Mouse (Mus musculus): Measurements from ENCODE around the gene Olfr714. TPM values are rescaled to one million over a fixed set of nuclear protein-coding genes. Genes with fewer than 3 reads are reported as not detected.
"Not testable (repeated sequence)": the region's sequence is repeated elsewhere in the genome, so short reads cannot be mapped to it uniquely, and the experiment has no call there.

The Olfr714 gene
- polyA plus RNA-seq (2016; fragmentation: Nextera tagmentation; extraction: Ambion mirVana), result not detected in 2 replicates

GRCm38 (mm10) chr7:107070681-107071080, at the start of gene Olfr714:
Gene Olfr714, plus strand, starts transcription at chr7:107070981.
- Histone ChIP-seq H3K4me3 (no peak within 1 kb of the TSS), H3K27ac (replicated peaks) (no peak within 1 kb of the TSS), H3K27me3 (replicated peaks; ENCODE audit: low read depth, poor library complexity, severe bottlenecking) (no peaks in the 10 kb centered on the region), H3K36me3 (replicated peaks) (no peaks in the 10 kb centered on the region), H3K4me1 (no peaks in the 10 kb centered on the region), H3K9me3 (peaks cover 14% of the 10 kb centered on the region; the same call in 1 of the 2 replicates)
- no peak for DNase-seq (ENCODE audit: low spot score)
- 89% methylated on average over 2 of the region's 2 CpGs for WGBS

GRCm38 (mm10) chr7:107030874-107031273, 39.9 kb upstream of the Olfr714 start, which contains the start of gene Olfr713:
Gene Olfr713, plus strand, starts transcription at chr7:107031174.
- no peaks in the 10 kb centered on the region for H3K4me1 ChIP-seq
- no peak within 1 kb of the TSS for H3K4me3 ChIP-seq
- 96% methylated on average over 1 of the region's 1 CpGs for WGBS
- no peak within 1 kb of the TSS for H3K27ac ChIP-seq (replicated peaks)
- H3K36me3 ChIP-seq (replicated peaks), result no peaks in the 10 kb centered on the region
- H3K9me3 ChIP-seq, result no peaks in the 10 kb centered on the region
- no peak for DNase-seq (ENCODE audit: low spot score)
- no peaks in the 10 kb centered on the region for H3K27me3 ChIP-seq (replicated peaks; ENCODE audit: low read depth, poor library complexity, severe bottlenecking)

GRCm38 (mm10) chr7:107039934-107040563, 30.7 kb upstream of the Olfr714 start:
- Histone ChIP-seq H3K4me1 (no peaks in the 10 kb centered on the region), H3K9me3 (no peaks in the 10 kb centered on the region), H3K27me3 (replicated peaks; ENCODE audit: low read depth, poor library complexity, severe bottlenecking) (no peaks in the 10 kb centered on the region), H3K27ac (replicated peaks) (no peak overlapping the region), H3K4me3 (no peak overlapping the region), H3K36me3 (replicated peaks) (no peaks in the 10 kb centered on the region)
- no peak for DNase-seq (ENCODE audit: low spot score)
- 79% methylated on average over 2 of the region's 2 CpGs for WGBS

- Histone ChIP-seq H3K27me3 (replicated peaks; ENCODE audit: low read depth, poor library complexity, severe bottlenecking) (no peaks in the 10 kb centered on the region), H3K27ac (replicated peaks) (no peak overlapping the region), H3K36me3 (replicated peaks) (no peaks in the 10 kb centered on the region), H3K4me1 (no peaks in the 10 kb centered on the region), H3K9me3 (no peaks in the 10 kb centered on the region), H3K4me3 (no peak overlapping the region)
- 87% methylated on average over 3 of the region's 3 CpGs for WGBS
- DNase-seq (ENCODE audit: low spot score), result no peak
Measured at GRCm38 (mm10) chr7:107043136-107043535, 27.6 kb upstream of the Olfr714 start.

- no peak overlapping the region for H3K27ac ChIP-seq (replicated peaks)
- H3K27me3 ChIP-seq (replicated peaks; ENCODE audit: low read depth, poor library complexity, severe bottlenecking), result no peaks in the 10 kb centered on the region
- no peaks in the 10 kb centered on the region for H3K9me3 ChIP-seq
- no peak overlapping the region for H3K4me3 ChIP-seq
- no peak for DNase-seq (ENCODE audit: low spot score)
- no peaks in the 10 kb centered on the region for H3K36me3 ChIP-seq (replicated peaks)
- H3K4me1 ChIP-seq, result no peaks in the 10 kb centered on the region
- 87% methylated on average over 1 of the region's 1 CpGs for WGBS
Measured at GRCm38 (mm10) chr7:107044407-107044806, 26.4 kb upstream of the Olfr714 start.

GRCm38 (mm10) chr7:107045833-107046232, 24.9 kb upstream of the Olfr714 start:
- no peak overlapping the region for H3K4me3 ChIP-seq
- no peaks in the 10 kb centered on the region for H3K27me3 ChIP-seq (replicated peaks; ENCODE audit: low read depth, poor library complexity, severe bottlenecking)
- no peaks in the 10 kb centered on the region for H3K36me3 ChIP-seq (replicated peaks)
- 8% methylated on average over 5 of the region's 5 CpGs for WGBS
- no peaks in the 10 kb centered on the region for H3K9me3 ChIP-seq
- no peaks in the 10 kb centered on the region for H3K4me1 ChIP-seq
- DNase-seq (ENCODE audit: low spot score), result no peak
- no peak overlapping the region for H3K27ac ChIP-seq (replicated peaks)

- 72% methylated on average over 3 of the region's 3 CpGs for WGBS
- Histone ChIP-seq H3K27me3 (replicated peaks; ENCODE audit: low read depth, poor library complexity, severe bottlenecking) (no peaks in the 10 kb centered on the region), H3K27ac (replicated peaks) (no peak overlapping the region), H3K36me3 (replicated peaks) (no peaks in the 10 kb centered on the region), H3K4me1 (no peaks in the 10 kb centered on the region), H3K4me3 (no peak overlapping the region), H3K9me3 (no peaks in the 10 kb centered on the region)
- DNase-seq (ENCODE audit: low spot score), result no peak
Measured at GRCm38 (mm10) chr7:107047578-107047977, 23.2 kb upstream of the Olfr714 start.

- DNase-seq (ENCODE audit: low spot score), result no peak
- Histone ChIP-seq H3K27me3 (replicated peaks; ENCODE audit: low read depth, poor library complexity, severe bottlenecking) (no peaks in the 10 kb centered on the region), H3K36me3 (replicated peaks) (no peaks in the 10 kb centered on the region), H3K9me3 (0 out of 2 replicates have a peak, but pooled peaks cover 3% of the 10 kb centered on the region), H3K27ac (replicated peaks) (no peak within 1 kb of the TSS), H3K4me3 (no peak within 1 kb of the TSS), H3K4me1 (no peaks in the 10 kb centered on the region)
- WGBS, result 65% methylated on average over 1 of the region's 1 CpGs
Measured at GRCm38 (mm10) chr7:107092920-107093319, 22.1 kb downstream of the Olfr714 start, which contains the start of gene Olfr17. Gene Olfr17, plus strand, starts transcription at chr7:107093220.

- WGBS, result 88% methylated on average over 2 of the region's 2 CpGs
- not testable (repeated sequence) for H3K27me3 ChIP-seq (replicated peaks; ENCODE audit: low read depth, poor library complexity, severe bottlenecking); H3K9me3 ChIP-seq; DNase-seq (ENCODE audit: low spot score); H3K36me3 ChIP-seq (replicated peaks); H3K4me1 ChIP-seq; H3K4me3 ChIP-seq; H3K27ac ChIP-seq (replicated peaks)
Measured at GRCm38 (mm10) chr7:107110269-107110668, 39.5 kb downstream of the Olfr714 start, which contains the start of gene Olfr715b. Gene Olfr715b, minus strand, starts transcription at chr7:107110369.

Other genes starting within 250 kb of the Olfr714 start
- not detected in 2 replicates for gene Olfr702, start 237.1 kb upstream of the Olfr714 start, polyA plus RNA-seq (2016; fragmentation: Nextera tagmentation; extraction: Ambion mirVana)
- not detected in 2 replicates for gene Olfr703, start 227.6 kb upstream of the Olfr714 start, polyA plus RNA-seq (2016; fragmentation: Nextera tagmentation; extraction: Ambion mirVana)
- not detected in 2 replicates for gene Olfr704, start 207.8 kb upstream of the Olfr714 start, polyA plus RNA-seq (2016; fragmentation: Nextera tagmentation; extraction: Ambion mirVana)
- gene Olfr705, start 194.1 kb upstream of the Olfr714 start, polyA plus RNA-seq (2016; fragmentation: Nextera tagmentation; extraction: Ambion mirVana), result not detected in 2 replicates
- gene Olfr706, start 182.8 kb upstream of the Olfr714 start, polyA plus RNA-seq (2016; fragmentation: Nextera tagmentation; extraction: Ambion mirVana), result not detected in 2 replicates
- not detected in 2 replicates for gene Olfr707, start 169.7 kb upstream of the Olfr714 start, polyA plus RNA-seq (2016; fragmentation: Nextera tagmentation; extraction: Ambion mirVana)
- gene Olfr1532-ps1, start 163.0 kb upstream of the Olfr714 start, polyA plus RNA-seq (2016; fragmentation: Nextera tagmentation; extraction: Ambion mirVana), result not detected in 2 replicates
- gene Olfr709-ps1, start 138.8 kb upstream of the Olfr714 start, polyA plus RNA-seq (2016; fragmentation: Nextera tagmentation; extraction: Ambion mirVana), result not detected in 2 replicates
- gene Olfr710, start 122.7 kb upstream of the Olfr714 start, polyA plus RNA-seq (2016; fragmentation: Nextera tagmentation; extraction: Ambion mirVana), result not detected in 2 replicates
- gene Olfr6, start 107.0 kb upstream of the Olfr714 start, polyA plus RNA-seq (2016; fragmentation: Nextera tagmentation; extraction: Ambion mirVana), result not detected in 2 replicates
- gene Olfr711, start 95.5 kb upstream of the Olfr714 start, polyA plus RNA-seq (2016; fragmentation: Nextera tagmentation; extraction: Ambion mirVana), result not detected in 2 replicates
- not detected in 2 replicates for gene Olfr2, start 64.9 kb upstream of the Olfr714 start, polyA plus RNA-seq (2016; fragmentation: Nextera tagmentation; extraction: Ambion mirVana)
- not detected in 2 replicates for gene Olfr713, start 39.8 kb upstream of the Olfr714 start, polyA plus RNA-seq (2016; fragmentation: Nextera tagmentation; extraction: Ambion mirVana)
- gene Olfr17, start 22.2 kb downstream of the Olfr714 start, polyA plus RNA-seq (2016; fragmentation: Nextera tagmentation; extraction: Ambion mirVana), result not detected in 2 replicates
- not detected in 2 replicates for gene Olfr715b, start 39.4 kb downstream of the Olfr714 start, polyA plus RNA-seq (2016; fragmentation: Nextera tagmentation; extraction: Ambion mirVana)
- not detected in 2 replicates for gene Olfr715, start 60.1 kb downstream of the Olfr714 start, polyA plus RNA-seq (2016; fragmentation: Nextera tagmentation; extraction: Ambion mirVana)
- not detected in 2 replicates for gene Olfr716, start 67.3 kb downstream of the Olfr714 start, polyA plus RNA-seq (2016; fragmentation: Nextera tagmentation; extraction: Ambion mirVana)
- gene Nlrp14, start 96.0 kb downstream of the Olfr714 start, polyA plus RNA-seq (2016; fragmentation: Nextera tagmentation; extraction: Ambion mirVana), result not detected in 2 replicates
- not detected in 2 replicates for gene Rbmxl2, start 138.5 kb downstream of the Olfr714 start, polyA plus RNA-seq (2016; fragmentation: Nextera tagmentation; extraction: Ambion mirVana)